Mouse (Mus musculus): ENCODE results near the gene Palb2.

Gene Palb2

DNA sequence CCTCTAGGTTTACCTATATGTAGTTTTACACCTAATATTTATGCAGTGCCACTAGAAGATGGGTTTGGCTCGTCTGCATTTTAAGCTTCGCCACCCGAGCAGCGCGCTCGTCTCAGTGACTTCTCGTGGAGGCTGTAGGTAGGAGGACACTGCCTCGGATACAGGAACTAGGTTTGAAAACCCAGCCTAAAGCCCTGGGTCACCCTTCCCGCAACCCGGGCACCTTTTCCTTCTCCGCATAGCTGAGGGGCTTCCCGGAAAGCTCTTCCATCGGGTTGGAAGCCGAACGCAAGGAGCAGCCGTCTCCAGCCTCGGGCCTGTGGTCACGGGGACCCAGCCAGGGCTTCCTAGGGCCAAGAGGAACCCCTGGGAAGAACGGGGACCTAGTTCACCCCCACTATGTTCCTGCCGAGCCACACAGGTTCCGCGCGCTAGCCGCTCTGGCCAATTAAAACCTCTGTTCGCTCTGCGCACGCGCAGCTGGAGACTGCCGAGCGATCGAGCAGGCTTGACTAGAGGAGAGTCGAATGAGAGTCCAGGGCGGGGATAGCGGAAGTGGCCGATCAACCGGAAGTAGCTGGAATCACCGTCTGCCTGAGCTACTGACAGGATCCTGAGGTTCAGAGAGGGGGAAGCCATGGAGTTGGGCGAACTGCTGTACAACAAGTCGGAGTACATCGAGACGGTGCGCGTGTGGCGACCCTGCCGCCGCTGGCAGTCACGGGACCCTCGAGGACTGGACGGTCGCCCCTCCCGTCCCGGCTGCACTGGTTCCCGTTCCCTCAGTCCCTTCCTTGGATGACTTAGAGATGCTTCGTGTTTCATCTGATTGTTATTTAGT is at the start of gene Palb2, which contains the start of gene Dctn5:
Gene Palb2 (minus strand): TSS at position 489 of the 841 bp plus-strand sequence.
Gene Dctn5 (plus strand): TSS at position 545 of the 841 bp plus-strand sequence.
- in situ Hi-C loops (cut with MboI; ENCODE audit: unreplicated experiment in 2 of 2) = no loop called here

- in situ Hi-C loops (cut with MboI; ENCODE audit: unreplicated experiment in 2 of 2) = loop anchor here (25.0 kb wide), 1 partner anchor 443 kb away; the partner anchor contains the start of gene Scnn1g (in 2 of the 2)
Measured at GRCm38 (mm10) chr7:122180720-122181119, 47.9 kb upstream of the Palb2 start.

GRCm38 (mm10) chr7:122171613-122172012 is 38.8 kb upstream of the Palb2 start:
- in situ Hi-C loops (cut with MboI; ENCODE audit: unreplicated experiment in 2 of 2) = no loop called here

DNA sequence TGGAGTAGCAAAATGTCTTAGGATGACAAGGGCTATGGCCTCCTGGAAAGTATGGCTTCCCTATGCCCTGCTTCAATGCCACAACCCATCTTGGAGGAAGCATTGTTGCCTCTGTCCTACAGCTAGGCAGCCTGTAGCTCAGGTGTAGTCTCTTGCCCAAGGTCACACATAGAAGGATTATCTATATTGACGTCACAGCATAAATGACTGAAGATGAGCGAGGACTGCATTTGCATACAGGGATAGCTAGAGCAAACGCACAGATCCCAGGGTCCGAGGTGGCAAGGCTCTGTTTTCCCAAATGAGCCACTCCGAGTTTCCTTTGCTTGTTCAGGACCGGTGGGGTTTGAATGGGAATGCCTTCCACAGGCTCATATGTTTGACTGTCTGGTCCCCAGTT is 37.9 kb upstream of the Palb2 start:
- in situ Hi-C loops (cut with MboI; ENCODE audit: unreplicated experiment in 2 of 2) = no loop called here

DNA sequence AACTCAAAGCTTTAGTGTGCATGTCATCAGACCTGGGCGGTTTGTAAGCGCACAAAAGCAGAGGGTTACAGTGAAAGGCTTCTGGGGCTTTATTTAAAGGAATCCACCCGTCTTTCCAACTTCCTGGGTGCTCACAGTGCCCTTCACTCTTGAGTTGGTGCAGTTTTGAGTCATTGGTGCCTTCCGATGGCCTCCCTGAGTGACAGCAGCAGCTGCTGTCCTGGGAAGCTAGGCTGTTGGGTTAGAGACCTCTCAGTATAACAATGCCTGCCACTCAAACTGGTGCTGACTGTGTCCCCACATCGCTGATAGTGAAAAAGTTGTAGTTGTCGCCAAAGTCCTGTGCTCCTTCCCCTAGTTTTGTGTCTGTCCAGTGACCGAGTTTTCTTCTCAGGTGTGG is 34.4 kb upstream of the Palb2 start:
- in situ Hi-C loops (cut with MboI; ENCODE audit: unreplicated experiment in 2 of 2) = no loop called here

GRCm38 (mm10) chr7:122163766-122164165 is 31.0 kb upstream of the Palb2 start:
- in situ Hi-C loops (cut with MboI; ENCODE audit: unreplicated experiment in 2 of 2) = no loop called here

GRCm38 (mm10) chr7:122160037-122160436 is 27.3 kb upstream of the Palb2 start:
- in situ Hi-C loops (cut with MboI; ENCODE audit: unreplicated experiment in 2 of 2) = no loop called here

DNA sequence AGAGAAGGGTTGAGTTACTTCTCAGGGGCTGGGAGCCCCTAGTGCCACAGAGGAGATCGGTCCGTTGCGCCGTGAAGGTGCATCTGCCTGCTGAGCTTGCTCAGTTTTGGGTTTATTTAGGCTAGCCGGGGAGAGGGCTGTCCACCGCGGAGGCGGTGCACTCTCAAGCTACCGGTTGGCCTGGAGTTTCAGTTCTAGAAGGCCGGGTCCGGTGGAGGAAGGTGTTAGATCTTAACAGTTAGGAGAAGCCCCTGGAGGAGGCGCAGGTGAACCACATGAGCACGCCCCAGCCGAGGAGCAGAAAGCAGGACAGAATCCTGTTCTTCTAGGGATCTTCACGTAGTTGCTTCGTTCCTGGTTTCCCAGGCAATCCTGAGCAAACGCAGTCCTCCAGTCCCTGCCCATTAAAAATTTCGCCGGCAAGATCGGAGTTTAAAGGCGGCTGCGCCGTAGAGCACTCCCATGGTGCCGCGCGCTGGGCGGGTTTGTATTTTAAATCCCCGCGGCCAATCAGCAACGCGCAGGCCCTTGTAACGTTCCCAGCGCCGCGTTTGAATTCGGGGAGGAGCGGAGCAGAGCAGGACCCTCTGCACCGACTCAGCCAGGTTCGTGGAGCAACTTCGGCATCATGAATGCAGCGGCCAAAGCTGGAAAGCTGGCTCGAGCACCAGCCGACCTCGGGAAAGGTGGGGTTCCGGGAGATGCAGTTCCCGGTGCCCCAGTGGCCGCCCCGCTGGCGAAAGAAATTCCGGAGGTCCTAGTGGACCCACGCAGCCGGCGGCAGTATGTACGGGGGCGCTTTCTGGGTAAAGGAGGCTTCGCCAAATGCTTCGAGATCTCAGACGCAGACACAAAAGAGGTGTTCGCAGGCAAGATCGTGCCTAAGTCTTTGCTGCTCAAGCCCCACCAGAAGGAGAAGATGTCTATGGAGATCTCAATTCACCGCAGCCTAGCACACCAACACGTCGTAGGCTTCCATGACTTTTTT is 26.4 kb upstream of the Palb2 start, which contains the start of gene Plk1:
Gene Plk1 (plus strand): TSS at position 525 of the 988 bp plus-strand sequence.
- in situ Hi-C loops (cut with MboI; ENCODE audit: unreplicated experiment in 2 of 2) = no loop called here

DNA sequence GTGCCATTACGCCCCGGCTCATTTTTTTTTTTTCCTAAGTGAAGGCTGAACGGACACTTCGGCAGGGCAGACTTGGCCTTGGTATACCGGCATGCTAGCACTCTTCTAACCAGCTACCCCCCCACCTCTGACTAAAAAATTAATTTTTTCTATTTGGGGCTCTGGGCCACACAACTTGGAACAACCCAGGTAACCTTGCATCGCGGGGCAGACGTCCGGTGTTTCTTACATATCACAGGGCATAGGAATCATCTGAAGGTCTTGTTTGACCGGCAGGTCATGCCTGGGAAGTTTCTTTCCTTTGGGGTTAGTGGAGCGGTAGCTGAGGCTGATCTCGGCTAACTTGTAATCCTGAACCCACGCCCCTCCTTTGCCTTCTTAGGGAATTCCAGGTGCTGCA is 25.7 kb upstream of the Palb2 start:
- in situ Hi-C loops (cut with MboI; ENCODE audit: unreplicated experiment in 2 of 2) = no loop called here

GRCm38 (mm10) chr7:122152473-122152872 is 19.7 kb upstream of the Palb2 start:
- in situ Hi-C loops (cut with MboI; ENCODE audit: unreplicated experiment in 2 of 2) = no loop called here

DNA sequence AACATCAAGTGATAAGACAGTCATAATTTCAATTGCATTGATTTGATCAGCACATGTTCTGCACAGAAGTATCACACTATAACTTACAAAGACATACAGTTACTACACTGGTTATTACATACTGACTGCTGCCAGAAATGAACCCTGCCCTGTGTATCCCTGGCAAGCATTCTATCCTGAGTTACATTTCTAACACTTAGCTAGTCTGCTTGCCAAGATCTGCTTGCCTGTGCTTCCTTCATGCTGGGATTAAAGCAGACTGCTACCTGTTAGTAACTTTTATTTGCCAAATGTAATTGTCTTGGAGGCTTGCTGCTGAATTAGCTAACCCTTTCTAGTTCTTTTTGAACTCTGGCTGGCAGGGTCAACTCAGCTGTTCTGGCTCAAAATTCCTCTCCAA is 8.2 kb upstream of the Palb2 start:
- in situ Hi-C loops (cut with MboI; ENCODE audit: unreplicated experiment in 2 of 2) = no loop called here

GRCm38 (mm10) chr7:122138190-122138589 is 5.4 kb upstream of the Palb2 start:
- in situ Hi-C loops (cut with MboI; ENCODE audit: unreplicated experiment in 2 of 2) = no loop called here

DNA sequence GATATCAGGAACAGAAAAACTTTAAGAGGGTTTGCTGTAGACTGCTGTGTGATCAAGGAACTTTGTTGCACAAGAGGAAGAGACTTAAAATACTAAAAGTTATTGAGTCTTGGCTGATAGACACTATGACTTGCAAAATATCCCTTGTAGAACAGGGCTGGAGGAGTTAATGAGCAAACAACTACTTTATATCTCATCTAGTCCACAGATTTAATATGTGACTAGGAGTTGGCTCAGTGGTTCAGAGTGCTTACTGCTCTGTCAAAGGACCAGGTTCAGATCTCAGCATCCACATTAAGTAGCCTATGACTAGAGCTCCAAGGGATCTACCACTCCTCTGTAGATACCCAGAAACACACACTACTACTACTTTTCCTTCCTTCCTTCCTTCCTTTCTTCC is 4.3 kb upstream of the Palb2 start:
- in situ Hi-C loops (cut with MboI; ENCODE audit: unreplicated experiment in 2 of 2) = no loop called here

- in situ Hi-C loops (cut with MboI; ENCODE audit: unreplicated experiment in 2 of 2) = no loop called here
Measured at GRCm38 (mm10) chr7:122135070-122135469, 2.3 kb upstream of the Palb2 start.

DNA sequence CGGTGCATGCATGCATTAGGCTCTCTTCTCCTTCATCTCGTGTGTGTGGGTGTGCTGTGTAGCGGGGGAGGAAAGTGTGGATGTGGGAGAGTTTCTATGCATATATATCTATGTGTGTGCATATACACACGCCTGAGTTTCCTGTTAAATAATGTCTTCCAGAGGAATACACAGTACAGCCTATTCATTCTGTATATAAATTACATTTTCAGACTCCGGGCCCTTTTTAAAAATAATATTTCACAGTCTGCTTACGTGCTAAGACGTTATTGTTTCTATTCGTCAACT is 497 bp upstream of the Palb2 start:
- in situ Hi-C loops (cut with MboI; ENCODE audit: unreplicated experiment in 2 of 2) = no loop called here

DNA sequence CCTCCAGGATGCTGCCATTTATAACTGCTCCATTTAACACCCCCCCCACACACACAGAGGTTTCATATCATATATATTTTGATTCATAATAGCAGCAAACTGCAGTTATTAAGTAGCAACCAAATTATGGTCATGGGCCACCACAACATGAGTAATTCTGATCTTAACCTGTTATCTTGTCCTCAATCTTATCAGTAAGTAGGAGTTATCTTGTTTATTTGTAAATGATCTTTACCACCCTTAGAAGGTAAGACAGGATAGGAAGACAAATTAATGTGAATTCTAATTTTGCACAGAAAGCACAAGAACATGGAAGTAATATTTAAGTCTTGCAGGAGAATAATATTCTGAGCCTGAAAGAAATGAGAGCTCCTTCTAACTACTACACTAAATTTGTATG is 951 bp downstream of the Palb2 start:
- in situ Hi-C loops (cut with MboI; ENCODE audit: unreplicated experiment in 2 of 2) = no loop called here

DNA sequence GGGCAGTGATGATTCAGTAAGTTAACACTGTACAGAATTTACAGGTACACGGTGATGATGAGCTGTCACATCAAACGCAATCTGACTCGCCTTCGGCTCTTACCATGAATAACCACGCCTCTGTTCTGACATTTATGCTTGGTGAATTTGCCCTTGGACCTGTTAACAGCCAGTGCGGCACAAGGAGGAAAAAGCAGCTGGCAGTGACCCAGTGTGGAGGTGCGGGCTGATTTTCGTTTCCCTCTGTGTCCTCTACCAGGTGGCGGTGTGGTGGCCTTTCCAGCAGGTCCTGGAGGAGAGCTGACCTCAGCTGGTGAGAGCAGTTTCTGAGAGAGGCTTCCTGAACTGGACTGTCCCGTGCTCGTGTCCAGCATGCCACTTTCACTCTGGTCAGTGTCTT is 5.8 kb downstream of the Palb2 start:
- in situ Hi-C loops (cut with MboI; ENCODE audit: unreplicated experiment in 2 of 2) = no loop called here

DNA sequence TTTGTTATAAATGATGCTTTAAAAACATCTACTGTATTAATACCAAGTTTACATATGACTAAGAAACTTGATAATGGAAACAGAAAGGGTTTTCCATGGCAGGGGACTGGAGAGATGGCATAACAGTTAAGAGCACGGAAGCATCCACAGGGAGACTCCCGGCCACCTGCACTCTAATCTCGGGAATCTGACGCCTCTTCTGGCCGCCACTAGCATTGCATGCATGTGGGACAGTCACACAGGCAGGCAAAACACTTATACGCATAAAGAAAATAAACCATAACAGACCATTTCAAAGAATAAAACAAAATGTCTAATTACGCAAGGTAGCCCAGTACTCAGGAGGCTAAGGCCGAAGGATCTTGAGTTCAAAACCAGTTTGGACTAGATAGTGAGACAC is 7.1 kb downstream of the Palb2 start:
- in situ Hi-C loops (cut with MboI; ENCODE audit: unreplicated experiment in 2 of 2) = no loop called here

GRCm38 (mm10) chr7:122123518-122123917 is 9.3 kb downstream of the Palb2 start:
- in situ Hi-C loops (cut with MboI; ENCODE audit: unreplicated experiment in 2 of 2) = no loop called here

GRCm38 (mm10) chr7:122108206-122108605 is 24.6 kb downstream of the Palb2 start:
- in situ Hi-C loops (cut with MboI; ENCODE audit: unreplicated experiment in 2 of 2) = loop anchor here in 1 of 2 experiments (10.0 kb wide), 1 partner anchor 357 kb away; no protein-coding TSS in a partner anchor

DNA sequence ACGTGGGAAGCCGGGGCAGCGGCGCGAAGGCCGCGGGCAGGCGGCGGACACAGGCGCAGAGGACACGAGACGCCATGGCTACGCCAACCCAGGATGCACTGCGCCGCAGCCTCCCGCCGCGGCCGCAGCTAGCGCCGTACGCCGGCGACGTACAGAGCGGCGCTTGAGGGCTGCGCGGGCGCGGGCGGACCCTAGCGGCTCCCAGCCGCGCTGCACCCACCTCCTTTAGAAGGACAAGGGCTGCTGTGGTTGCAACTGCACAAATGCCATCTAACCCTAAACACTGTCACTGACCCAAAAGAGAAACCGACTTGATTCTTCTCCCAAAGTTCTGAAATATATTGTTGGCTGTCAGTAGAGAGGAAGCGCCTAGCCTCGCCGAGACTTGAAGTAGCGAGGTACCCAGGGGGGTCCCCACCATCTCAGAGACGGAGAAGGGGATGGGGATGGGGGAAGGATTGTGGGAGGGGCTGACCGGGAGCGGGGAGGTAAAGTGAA is 31.0 kb downstream of the Palb2 start, which contains the start of gene Ndufab1:
Gene Ndufab1 (minus strand): TSS at position 140 of the 498 bp plus-strand sequence.
- in situ Hi-C loops (cut with MboI; ENCODE audit: unreplicated experiment in 2 of 2) = loop anchor here in 1 of 2 experiments (10.0 kb wide), 1 partner anchor 363 kb away; no protein-coding TSS in a partner anchor
